Comparison of ENCODE assay signal across 17 mouse cellular contexts in the genomic region with DNA sequence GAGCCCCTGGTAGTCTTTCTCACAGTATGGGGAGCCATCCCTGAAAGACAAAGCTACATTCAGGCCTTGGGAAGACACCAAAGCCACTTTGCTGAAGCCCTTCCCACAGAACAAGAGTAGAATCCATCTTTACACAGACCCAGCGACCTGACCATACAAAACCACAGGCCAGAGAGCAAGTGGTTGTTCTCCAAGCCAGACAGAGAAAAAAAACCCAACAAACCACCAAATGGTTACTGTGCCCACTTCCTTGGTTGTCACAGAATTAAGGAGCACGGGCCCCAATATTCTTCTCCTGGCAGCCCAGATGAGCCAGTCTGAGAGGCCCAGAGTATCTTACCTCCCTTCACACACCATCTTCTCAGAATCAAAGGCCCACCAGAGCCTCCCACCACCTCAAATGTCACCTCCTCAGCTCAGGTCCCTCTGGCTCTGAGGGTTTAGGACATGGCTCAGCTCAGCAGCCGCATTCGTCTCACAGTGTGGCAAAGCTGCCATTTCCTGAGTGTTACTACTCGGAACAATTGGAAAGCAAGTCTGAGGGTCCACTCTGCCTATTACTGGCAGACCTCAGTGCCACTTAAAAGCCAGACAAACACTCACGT.
A peak's percentile ranks its signal among the peaks of the same experiment; 100 is the strongest.
DNase-seq lines count a peak whose midpoint lies in the region; ATAC-seq and TF ChIP-seq lines count a peak whose summit lies in the region.
"Had no signal": no experiment of that assay in that cellular context is flagged by ENCODE, and none has a peak within 500 bp of the region (broad histone marks: within the 10 kb centered on the region; RNA-seq: fewer than 3 reads in every experiment).

No protein-coding gene starts in this region.

- no peak for TF ChIP-seq POLR2A in spleen, adult 2 months (IDR thresholded peaks at IDR 0.05; ENCODE audit: low read depth, low read length)

- no peak for TF ChIP-seq CTCF in heart, postnatal 0 days (IDR thresholded peaks at IDR 0.05; ENCODE audit: low read depth)
- no peak for TF ChIP-seq CTCF in spleen, adult 2 months (IDR thresholded peaks at IDR 0.05; ENCODE audit: extremely low read depth, insufficient read depth, insufficient read length, insufficient replicate concordance)
- no peak for TF ChIP-seq CTCF in stomach, postnatal 0 days (IDR thresholded peaks at IDR 0.05; ENCODE audit: low read depth)

- no peak for DNase-seq in heart, postnatal 0 days (ENCODE audit: low spot score)
- DNase-seq in heart, postnatal 14 days: no peak
- DNase-seq in spleen, adult 2 months (ENCODE audit: low read depth in 1 of 2, low spot score in 2 of 2): no peak
- DNase-seq in spleen, adult 12 weeks (ENCODE audit: low spot score): no peak
- no peak for DNase-seq in stomach, postnatal 0 days (ENCODE audit: low spot score)
- no peak for DNase-seq in urinary bladder, adult 2 months (ENCODE audit: low spot score)
- DNase-seq: adrenal gland, postnatal 25 days; cerebellum, postnatal 14 days; gastrocnemius, postnatal 10 days; kidney, postnatal 4 days; right cerebral cortex, postnatal 4 days had no signal

- no peak for TF ChIP-seq EP300 in heart, postnatal 0 days (IDR thresholded peaks at IDR 0.05; ENCODE audit: low read depth)
- TF ChIP-seq EP300 in stomach, postnatal 0 days (optimal IDR thresholded peaks at IDR 0.05): no peak

- intact Hi-C loops in heart, postnatal 14 days (cut with DNase I): loop anchor here (5.0 to 10.0 kb wide), 2 partner anchors 36 to 322 kb away; partner anchors contain the start of gene Trub1

- no peaks in the 10 kb centered on the region for H3K4me1 ChIP-seq in heart, postnatal 0 days (ENCODE audit: control insufficient read depth, insufficient read depth)
- peaks cover 53% of the 10 kb centered on the region; the same call in 1 of the 2 replicates for H3K4me1 ChIP-seq in spleen, adult 2 months (ENCODE audit: control insufficient read depth, insufficient read depth, insufficient read length)
- H3K4me1 ChIP-seq in embryonic facial prominence, embryonic 15.5 days: peaks cover 19% of the 10 kb centered on the region
- H3K4me1 ChIP-seq in stomach, postnatal 0 days (replicated peaks; ENCODE audit: control insufficient read depth, insufficient read depth): peaks cover 10% of the 10 kb centered on the region; the same call in 1 of the 2 replicates

- no peak for ATAC-seq in heart, postnatal 0 days (ENCODE audit: insufficient read depth, low read depth)
- no peak for ATAC-seq in embryonic facial prominence, embryonic 15.5 days (ENCODE audit: insufficient number of reproducible peaks, low FRiP score, low TSS enrichment, low read depth)
- no peak for ATAC-seq in stomach, postnatal 0 days (ENCODE audit: low FRiP score, low TSS enrichment)
- ATAC-seq: intestine, embryonic 16.5 days; liver, embryonic 12.5 days had no signal

- H3K36me3 ChIP-seq in heart, postnatal 0 days (replicated peaks; ENCODE audit: control insufficient read depth, insufficient read depth, low read length): peaks cover 68% of the 10 kb centered on the region
- H3K36me3 ChIP-seq in spleen, adult 2 months (ENCODE audit: control insufficient read depth, insufficient read depth, low read length): no peaks in the 10 kb centered on the region
- H3K36me3 ChIP-seq in embryonic facial prominence, embryonic 15.5 days: no peaks in the 10 kb centered on the region
- no peaks in the 10 kb centered on the region for H3K36me3 ChIP-seq in stomach, postnatal 0 days (ENCODE audit: control insufficient read depth, insufficient read depth, low read length)
- H3K36me3 ChIP-seq: liver, embryonic 12.5 days had no signal

- no peaks in the 10 kb centered on the region for H3K27me3 ChIP-seq in heart, postnatal 0 days (ENCODE audit: control insufficient read depth, insufficient read depth, low read length)
- no peaks in the 10 kb centered on the region for H3K27me3 ChIP-seq in spleen, adult 2 months (ENCODE audit: control insufficient read depth, insufficient read depth, low read length)
- no peaks in the 10 kb centered on the region for H3K27me3 ChIP-seq in embryonic facial prominence, embryonic 15.5 days
- no peaks in the 10 kb centered on the region for H3K27me3 ChIP-seq in stomach, postnatal 0 days (ENCODE audit: control insufficient read depth, insufficient read depth, low read length)
- H3K27me3 ChIP-seq: heart, embryonic 13.5 days had no signal

- H3K9ac ChIP-seq in heart, postnatal 0 days (replicated peaks; ENCODE audit: low read depth, low read length): no peak overlapping the region
- H3K9ac ChIP-seq in embryonic facial prominence, embryonic 15.5 days: no peak overlapping the region
- H3K9ac ChIP-seq in stomach, postnatal 0 days (ENCODE audit: low read length): no peak overlapping the region
- H3K9ac ChIP-seq: heart, embryonic 13.5 days; hindbrain, embryonic 14.5 days; liver, embryonic 12.5 days had no signal

- no peak overlapping the region for H3K4me3 ChIP-seq in heart, postnatal 0 days (ENCODE audit: low read depth, low read length)
- H3K4me3 ChIP-seq in spleen, adult 2 months (ENCODE audit: extremely low read depth, insufficient read depth, insufficient read length): no peak overlapping the region
- H3K4me3 ChIP-seq in embryonic facial prominence, embryonic 15.5 days (replicated peaks): no peak overlapping the region
- H3K4me3 ChIP-seq in stomach, postnatal 0 days (ENCODE audit: low read depth, low read length): no peak overlapping the region
- H3K4me3 ChIP-seq: heart, embryonic 13.5 days; liver, embryonic 12.5 days; myocyte had no signal

- H3K4me2 ChIP-seq in heart, postnatal 0 days (ENCODE audit: low read depth, low read length): no peak overlapping the region
- H3K4me2 ChIP-seq in embryonic facial prominence, embryonic 15.5 days (replicated peaks): no peak overlapping the region
- H3K4me2 ChIP-seq in stomach, postnatal 0 days (replicated peaks; ENCODE audit: low read depth): no peak overlapping the region
- H3K4me2 ChIP-seq: heart, embryonic 13.5 days; liver, embryonic 12.5 days had no signal

- H3K9me3 ChIP-seq in heart, postnatal 0 days (replicated peaks; ENCODE audit: control insufficient read depth, low read length): no peaks in the 10 kb centered on the region
- no peaks in the 10 kb centered on the region for H3K9me3 ChIP-seq in embryonic facial prominence, embryonic 15.5 days (replicated peaks)
- no peaks in the 10 kb centered on the region for H3K9me3 ChIP-seq in stomach, postnatal 0 days (ENCODE audit: control insufficient read depth, low read length)
- H3K9me3 ChIP-seq: heart, embryonic 13.5 days; liver, embryonic 12.5 days had no signal

- peak overlapping the region; percentile 43; the same call in 1 of the 2 replicates for H3K27ac ChIP-seq in heart, postnatal 0 days (ENCODE audit: low read depth)
- peak overlapping the region; percentile 94 for H3K27ac ChIP-seq in spleen, adult 2 months (ENCODE audit: insufficient read depth, low read length)
- peak overlapping the region; percentile 35; the same call in 1 of the 2 replicates for H3K27ac ChIP-seq in embryonic facial prominence, embryonic 15.5 days (replicated peaks)
- H3K27ac ChIP-seq in stomach, postnatal 0 days (replicated peaks): peak overlapping the region; percentile 88
- H3K27ac ChIP-seq: heart, embryonic 13.5 days; hindbrain, embryonic 14.5 days; liver, embryonic 12.5 days had no signal

- WGBS in heart, postnatal 0 days: 81% methylated on average over 6 of the region's 6 CpGs
- WGBS in spleen, adult 2 months: 33% methylated on average over 6 of the region's 6 CpGs
- 82% methylated on average over 6 of the region's 6 CpGs for WGBS in embryonic facial prominence, embryonic 15.5 days
- 90% methylated on average over 6 of the region's 6 CpGs for WGBS in stomach, postnatal 0 days

Comparison
In these comparisons a context has a peak if more than half of its experiments do, and no peak if none do; other contexts are left out.
1. H3K27ac ChIP-seq: peak in every context shown above with its lines; median percentile 94 in spleen, adult 2 months; 88 in stomach, postnatal 0 days; 43 in heart, postnatal 0 days; 35 in embryonic facial prominence, embryonic 15.5 days.